Mouse (Mus musculus) erythroblast, adult 5-6 weeks (primary cell): ENCODE results near the gene Mmp2. TPM values are rescaled to one million over a fixed set of nuclear protein-coding genes. Genes with fewer than 3 reads are reported as not detected.
"Not testable (repeated sequence)": the region's sequence is repeated elsewhere in the genome, so short reads cannot be mapped to it uniquely, and the experiment has no call there.

Experiments
- ATAC-seq: replicated peaks from 2 replicates; pipeline ENCODE4 v1.8.0; 2016; ENCODE audit warnings: moderate number of reproducible peaks, mild to moderate bottlenecking, moderate TSS enrichment, inconsistent platforms; ENCODE audit not compliant: poor library complexity, low FRiP score, severe bottlenecking
- total RNA-seq, 2 experiments: library from RNA; stranded (forward) in 1 of 2; stranded (reverse) in 1 of 2; fragments of 150-400 nt in 1 of 2; fragments of 200-764, 138-1000 nt in 1 of 2; gene quantifications; 2 replicates each; pipeline versions ENCODE4 v1.2.3 to v1.2.4; 2015 to 2017; ENCODE audit warnings: low replicate concordance in 2 of 2

Gene Mmp2
- total RNA-seq (2015; ENCODE audit: low replicate concordance) (not detected in 2 replicates), total RNA-seq (2017; ENCODE audit: low replicate concordance) (1.1 TPM in 1 of 2 replicates, not detected in the other)

- no peak for ATAC-seq
Measured at GRCm38 (mm10) chr8:92827243-92828034, at the start of gene Mmp2. Gene Mmp2, plus strand, starts transcription at chr8:92827291.

GRCm38 (mm10) chr8:92780976-92781375, 46.1 kb upstream of the Mmp2 start:
- no peak for ATAC-seq

- no peak for ATAC-seq
Measured at GRCm38 (mm10) chr8:92783906-92784610, 43.0 kb upstream of the Mmp2 start.

GRCm38 (mm10) chr8:92790835-92791234, 36.3 kb upstream of the Mmp2 start:
- no peak for ATAC-seq

- not testable (repeated sequence) for ATAC-seq
Measured at GRCm38 (mm10) chr8:92791999-92792398, 35.1 kb upstream of the Mmp2 start.

GRCm38 (mm10) chr8:92793852-92794580, 33.1 kb upstream of the Mmp2 start:
- no peak for ATAC-seq

- ATAC-seq = no peak
Measured at GRCm38 (mm10) chr8:92797527-92797931, 29.6 kb upstream of the Mmp2 start.

GRCm38 (mm10) chr8:92799406-92799805, 27.7 kb upstream of the Mmp2 start:
- ATAC-seq = no peak

- ATAC-seq = no peak
Measured at GRCm38 (mm10) chr8:92801231-92801630, 25.9 kb upstream of the Mmp2 start.

- ATAC-seq = no peak
Measured at GRCm38 (mm10) chr8:92802591-92802990, 24.5 kb upstream of the Mmp2 start.

GRCm38 (mm10) chr8:92812773-92813172, 14.3 kb upstream of the Mmp2 start:
- no peak for ATAC-seq

- no peak for ATAC-seq
Measured at GRCm38 (mm10) chr8:92815661-92816060, 11.4 kb upstream of the Mmp2 start.

GRCm38 (mm10) chr8:92817928-92818818, 8.9 kb upstream of the Mmp2 start:
- no peak for ATAC-seq

GRCm38 (mm10) chr8:92821151-92821550, 5.9 kb upstream of the Mmp2 start:
- no peak for ATAC-seq

- ATAC-seq = no peak
Measured at GRCm38 (mm10) chr8:92822386-92822785, 4.7 kb upstream of the Mmp2 start.

GRCm38 (mm10) chr8:92825991-92826390, 1.1 kb upstream of the Mmp2 start:
- ATAC-seq = no peak

GRCm38 (mm10) chr8:92828251-92828743, 1.2 kb downstream of the Mmp2 start:
- ATAC-seq = no peak

GRCm38 (mm10) chr8:92834065-92834731, 7.1 kb downstream of the Mmp2 start:
- ATAC-seq = no peak
